Comparison of ENCODE assay signal across 8 mouse cellular contexts in genomic region chr8:90862038-90862437, GRCm38 (mm10). TPM values are rescaled to one million over a fixed set of nuclear protein-coding genes. Genes with fewer than 3 reads are reported as not detected.
DNase-seq lines count a peak whose midpoint lies in the region; ATAC-seq and TF ChIP-seq lines count a peak whose summit lies in the region.

No protein-coding gene starts in this region.

- H3K27me3 ChIP-seq in thymus, adult 2 months (ENCODE audit: control insufficient read depth, insufficient read depth, low read length), result no peaks in the 10 kb centered on the region
- no peaks in the 10 kb centered on the region for H3K27me3 ChIP-seq in neural tube, embryonic 13.5 days

- ATAC-seq in neural tube, embryonic 13.5 days (ENCODE audit: low read depth), result peak; percentile 93
- no peak for ATAC-seq in megakaryocyte, adult 5-6 weeks (ENCODE audit: poor library complexity, severe bottlenecking)

- 55% methylated on average over 9 of the region's 9 CpGs for WGBS in thymus, adult 2 months
- 6% methylated on average over 9 of the region's 9 CpGs for WGBS in neural tube, embryonic 13.5 days

- peak; percentile 59 to 61 for DNase-seq in cerebellum, postnatal 14 days
- no peak for DNase-seq in cerebellum, adult 11 months
- DNase-seq in thymus, postnatal 0 days (ENCODE audit: low spot score), result peak; percentile 34
- no peak for DNase-seq in thymus, adult 2 months
- DNase-seq in gastrocnemius, postnatal 14 days, result peak; percentile 88
- peak; percentile 82 for DNase-seq in hindlimb bud, embryonic 11.5 days (ENCODE audit: extremely low spot score, low read depth, low spot score)

- H3K4me2 ChIP-seq in neural tube, embryonic 13.5 days, result peak overlapping the region; percentile 36

- no peak overlapping the region for H3K27ac ChIP-seq in thymus, adult 2 months (ENCODE audit: control insufficient read depth, insufficient read depth, low read length)
- peak overlapping the region; percentile 93 for H3K27ac ChIP-seq in neural tube, embryonic 13.5 days (replicated peaks)

- 0 out of 2 replicates have a peak overlapping the region, but pooled peaks have one; percentile 49 for H3K9ac ChIP-seq in neural tube, embryonic 13.5 days

- H3K36me3 ChIP-seq in thymus, adult 2 months (ENCODE audit: control insufficient read depth, insufficient read depth, low read length), result no peaks in the 10 kb centered on the region
- H3K36me3 ChIP-seq in neural tube, embryonic 13.5 days, result no peaks in the 10 kb centered on the region

- TF ChIP-seq CTCF in thymus, adult 2 months (IDR thresholded peaks at IDR 0.05; ENCODE audit: borderline replicate concordance, control insufficient read depth, extremely low read depth, insufficient read depth, low read length, poor library complexity), result no peak

- intact Hi-C loops in gastrocnemius, postnatal 14 days (cut with DNase I; ENCODE audit: low total_unique reads), result no loop called here

- H3K4me1 ChIP-seq in thymus, adult 2 months (replicated peaks; ENCODE audit: control insufficient read depth, insufficient read depth, low read length), result peaks cover 12% of the 10 kb centered on the region
- H3K4me1 ChIP-seq in neural tube, embryonic 13.5 days (replicated peaks), result peaks cover 32% of the 10 kb centered on the region

- TF ChIP-seq POLR2A in thymus, adult 2 months (IDR thresholded peaks at IDR 0.05; ENCODE audit: control insufficient read depth, extremely low read depth, insufficient read depth, low read length, poor library complexity), result no peak

- no peaks in the 10 kb centered on the region for H3K9me3 ChIP-seq in neural tube, embryonic 13.5 days

- no peak overlapping the region for H3K4me3 ChIP-seq in thymus, adult 2 months (ENCODE audit: control insufficient read depth, insufficient read depth, low read length)
- no peak overlapping the region for H3K4me3 ChIP-seq in neural tube, embryonic 13.5 days

RNA-seq across cellular contexts. Expression of gene Chd9, which starts 33.9 kb away (rescaled TPM):
- polyA plus RNA-seq in thymus, postnatal 0 days (2015; fragmentation: Nextera tagmentation; extraction: Ambion mirVana), result 148 and 160 TPM in 2 replicates
- polyA plus RNA-seq in thymus, adult 2 months (2012; rRNA removed), result 104 and 127 TPM in 2 replicates
- total RNA-seq in gastrocnemius, postnatal 14 days (2021), result 10 to 100 TPM; 41.1 to 76.7 TPM
- polyA plus RNA-seq in neural tube, embryonic 13.5 days (2015; fragmentation: Nextera tagmentation; extraction: Ambion mirVana), result 78.3 and 83.7 TPM in 2 replicates
- total RNA-seq in megakaryocyte, adult 5-6 weeks (2015), result 91.1 and 104 TPM in 2 replicates
- total RNA-seq in megakaryocyte, adult 5-6 weeks (2017), result 39.0 and 45.6 TPM in 2 replicates

RNA-seq across cellular contexts. Expression of gene Gm19935, which starts 44.8 kb away (rescaled TPM):
- 0.44 and 0.52 TPM in 2 replicates for polyA plus RNA-seq in thymus, postnatal 0 days (2015; fragmentation: Nextera tagmentation; extraction: Ambion mirVana)
- polyA plus RNA-seq in thymus, adult 2 months (2012; rRNA removed), result 0.27 and 0.34 TPM in 2 replicates
- total RNA-seq in gastrocnemius, postnatal 14 days (2021), result not detected
- 1.7 and 2.0 TPM in 2 replicates for polyA plus RNA-seq in neural tube, embryonic 13.5 days (2015; fragmentation: Nextera tagmentation; extraction: Ambion mirVana)
- total RNA-seq in megakaryocyte, adult 5-6 weeks (2015), result not detected in 2 replicates
- not detected in 2 replicates for total RNA-seq in megakaryocyte, adult 5-6 weeks (2017)

Comparison
In these comparisons a context has a peak if more than half of its experiments do, and no peak if none do; other contexts are left out.
1. DNase-seq: peak in cerebellum, postnatal 14 days (2 of 2), thymus, postnatal 0 days (single experiment), gastrocnemius, postnatal 14 days (single experiment) and hindlimb bud, embryonic 11.5 days (single experiment); none in cerebellum, adult 11 months (single experiment) and thymus, adult 2 months (single experiment).